Comparison of ENCODE assay signal across 9 mouse cellular contexts in the genomic region with DNA sequence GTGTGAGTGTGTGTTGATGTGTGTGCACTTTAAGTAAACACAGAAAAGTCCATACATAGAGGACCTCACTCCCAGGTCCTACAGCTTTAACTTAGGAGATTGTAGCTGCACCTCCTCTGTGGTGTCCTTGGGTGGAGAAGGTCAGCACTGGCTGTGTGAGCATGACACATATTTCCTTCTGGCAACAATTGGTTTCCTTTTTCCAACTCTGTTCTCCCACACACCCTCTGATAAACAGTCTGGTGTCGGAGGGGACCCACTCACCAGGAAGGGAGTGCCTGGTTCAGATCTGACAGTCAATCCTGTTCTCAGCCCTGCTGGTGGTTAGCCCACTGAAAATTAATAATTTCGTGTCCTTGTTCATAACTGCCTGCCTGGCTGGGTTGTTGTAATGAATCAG.
DNase-seq lines count a peak whose midpoint lies in the region; ATAC-seq and TF ChIP-seq lines count a peak whose summit lies in the region.
"Had no signal": no experiment of that assay in that cellular context is flagged by ENCODE, and none has a peak within 500 bp of the region (broad histone marks: within the 10 kb centered on the region; RNA-seq: fewer than 3 reads in every experiment).

No protein-coding gene starts in this region.

- H3K9ac ChIP-seq in heart, embryonic 16.5 days (ENCODE audit: low read length), result no peak overlapping the region
- H3K9ac ChIP-seq in stomach, postnatal 0 days (ENCODE audit: low read length), result no peak overlapping the region
- H3K9ac ChIP-seq: limb, embryonic 12.5 days had no signal

- H3K36me3 ChIP-seq in heart, embryonic 16.5 days (ENCODE audit: control insufficient read depth, insufficient read depth), result no peaks in the 10 kb centered on the region
- no peaks in the 10 kb centered on the region for H3K36me3 ChIP-seq in stomach, postnatal 0 days (ENCODE audit: control insufficient read depth, insufficient read depth, low read length)
- H3K36me3 ChIP-seq: limb, embryonic 12.5 days had no signal

- no peak for TF ChIP-seq EP300 in stomach, postnatal 0 days (optimal IDR thresholded peaks at IDR 0.05)

- peak overlapping the region; percentile 43 for H3K27ac ChIP-seq in heart, embryonic 16.5 days (ENCODE audit: low read length)
- no peak overlapping the region for H3K27ac ChIP-seq in stomach, postnatal 0 days (replicated peaks)
- no peak overlapping the region; the same call in 1 of the 2 replicates for H3K27ac ChIP-seq in cerebellum, adult 2 months (ENCODE audit: insufficient read depth, low read length)
- H3K27ac ChIP-seq: limb, embryonic 12.5 days had no signal

- no peak overlapping the region for H3K4me2 ChIP-seq in heart, embryonic 16.5 days (ENCODE audit: low read depth, low read length)
- no peak overlapping the region for H3K4me2 ChIP-seq in stomach, postnatal 0 days (replicated peaks; ENCODE audit: low read depth)
- H3K4me2 ChIP-seq: limb, embryonic 12.5 days had no signal

- H3K4me3 ChIP-seq in heart, embryonic 16.5 days (ENCODE audit: low read length), result no peak overlapping the region
- H3K4me3 ChIP-seq in stomach, postnatal 0 days (ENCODE audit: low read depth, low read length), result no peak overlapping the region
- H3K4me3 ChIP-seq in cerebellum, adult 2 months (replicated peaks; ENCODE audit: insufficient read depth, low read depth, low read length), result no peak overlapping the region
- H3K4me3 ChIP-seq: limb, embryonic 12.5 days had no signal

- DNase-seq in ovary, postnatal 36 days (ENCODE audit: low spot score), result peak; percentile 8
- no peak for DNase-seq in ovary, postnatal 14 days (ENCODE audit: low spot score)
- peak; percentile 26 for DNase-seq in kidney, postnatal 10 days
- DNase-seq in stomach, postnatal 0 days (ENCODE audit: low spot score), result peak; percentile 30
- DNase-seq in adipocyte (ENCODE audit: low spot score), result no peak
- no peak for DNase-seq in cerebellum, adult 2 months
- DNase-seq in spleen, postnatal 14 days (ENCODE audit: low spot score in 2 of 2), result no peak

- ATAC-seq in heart, embryonic 16.5 days (replicated peaks; ENCODE audit: extremely low read depth, insufficient read depth, low FRiP score), result peak; percentile 88
- peak; percentile 91 for ATAC-seq in stomach, postnatal 0 days (ENCODE audit: low FRiP score, low TSS enrichment)

- 27% methylated on average over 2 of the region's 2 CpGs for WGBS in heart, embryonic 16.5 days
- WGBS in stomach, postnatal 0 days, result 62% methylated on average over 2 of the region's 2 CpGs
- WGBS in cerebellum, adult 2 months, result 58% methylated on average over 2 of the region's 2 CpGs

- no peak for TF ChIP-seq POLR2A in cerebellum, adult 2 months (IDR thresholded peaks at IDR 0.05; ENCODE audit: borderline replicate concordance, insufficient read depth, low read length)

- no peaks in the 10 kb centered on the region for H3K9me3 ChIP-seq in heart, embryonic 16.5 days (replicated peaks; ENCODE audit: control insufficient read depth, low read length)
- H3K9me3 ChIP-seq in stomach, postnatal 0 days (ENCODE audit: control insufficient read depth, low read length), result no peaks in the 10 kb centered on the region
- H3K9me3 ChIP-seq: limb, embryonic 12.5 days had no signal

- H3K4me1 ChIP-seq in heart, embryonic 16.5 days (ENCODE audit: control insufficient read depth, insufficient read depth, low read length), result peaks cover 2% of the 10 kb centered on the region; the same call in 1 of the 2 replicates
- no peaks in the 10 kb centered on the region for H3K4me1 ChIP-seq in stomach, postnatal 0 days (replicated peaks; ENCODE audit: control insufficient read depth, insufficient read depth)
- H3K4me1 ChIP-seq in cerebellum, adult 2 months (ENCODE audit: control insufficient read depth, insufficient read depth, low read length), result no peaks in the 10 kb centered on the region

- H3K27me3 ChIP-seq in heart, embryonic 16.5 days (ENCODE audit: control insufficient read depth, insufficient read depth, low read length), result no peaks in the 10 kb centered on the region
- H3K27me3 ChIP-seq in stomach, postnatal 0 days (ENCODE audit: control insufficient read depth, insufficient read depth, low read length), result no peaks in the 10 kb centered on the region
- H3K27me3 ChIP-seq in cerebellum, adult 2 months (ENCODE audit: control insufficient read depth, insufficient read depth, low read length), result no peaks in the 10 kb centered on the region

- no peak for TF ChIP-seq CTCF in stomach, postnatal 0 days (IDR thresholded peaks at IDR 0.05; ENCODE audit: low read depth)
- TF ChIP-seq CTCF in cerebellum, adult 2 months (IDR thresholded peaks at IDR 0.05; ENCODE audit: borderline replicate concordance, insufficient read depth, low read depth, low read length), result no peak

Comparison
In these comparisons a context has a peak if more than half of its experiments do, and no peak if none do; other contexts are left out.
1. DNase-seq: peak in ovary, postnatal 36 days (single experiment), kidney, postnatal 10 days (single experiment) and stomach, postnatal 0 days (single experiment); none in ovary, postnatal 14 days (single experiment), adipocyte (single experiment), cerebellum, adult 2 months (0 of 2) and spleen, postnatal 14 days (0 of 2).